Mouse (Mus musculus): ENCODE data around the gene Bcl7c.

GRCm38 (mm10) chr7:127654318-127654717 is 54.4 kb downstream of the Bcl7c start:
- TF ChIP-seq POLR2A (IDR thresholded peaks at IDR 0.05; ENCODE audit: insufficient read depth, low read depth, low read length) = no peak
- TF ChIP-seq CTCF (IDR thresholded peaks at IDR 0.05) = no peak
